24 mouse cellular contexts compared by ENCODE assay signal in the genomic region with DNA sequence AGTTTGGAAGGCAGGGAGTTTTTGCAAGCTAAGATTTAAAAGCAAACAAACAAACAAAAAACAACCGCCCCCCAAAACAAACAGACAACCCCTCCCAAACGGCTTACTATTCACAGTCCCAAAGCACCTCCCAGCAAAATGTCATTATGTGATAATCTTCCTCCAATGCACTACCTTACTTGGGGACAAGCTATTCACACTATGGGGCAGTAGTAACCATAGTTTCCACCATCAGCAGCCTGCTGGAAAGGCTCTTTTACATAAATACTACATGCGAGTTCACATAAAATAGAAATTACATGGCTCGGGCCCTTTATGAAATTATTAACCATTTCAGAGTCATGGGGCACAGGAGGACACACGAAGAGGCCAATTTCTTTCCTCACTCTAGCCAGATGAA.
A peak's percentile ranks its signal among the peaks of the same experiment; 100 is the strongest.
DNase-seq lines count a peak whose midpoint lies in the region; ATAC-seq and TF ChIP-seq lines count a peak whose summit lies in the region.
"Had no signal": no experiment of that assay in that cellular context is flagged by ENCODE, and none has a peak within 500 bp of the region (broad histone marks: within the 10 kb centered on the region; RNA-seq: fewer than 3 reads in every experiment).

No protein-coding gene starts in this region.

- peak overlapping the region; percentile 78 for H3K27ac ChIP-seq in forebrain, embryonic 12.5 days
- H3K27ac ChIP-seq in forebrain, postnatal 0 days (ENCODE audit: low read depth, low read length), result no peak overlapping the region
- peak overlapping the region; percentile 10; the same call in 1 of the 2 replicates for H3K27ac ChIP-seq in midbrain, embryonic 14.5 days (replicated peaks; ENCODE audit: low read depth, low read length)
- H3K27ac ChIP-seq in midbrain, embryonic 11.5 days (ENCODE audit: low read depth, low read length), result no peak overlapping the region
- H3K27ac ChIP-seq in hindbrain, embryonic 16.5 days (ENCODE audit: low read depth, low read length), result peak overlapping the region; percentile 31; the same call in 1 of the 2 replicates
- 0 out of 2 replicates have a peak overlapping the region, but pooled peaks have one; percentile 25 for H3K27ac ChIP-seq in neural tube, embryonic 15.5 days (replicated peaks)
- H3K27ac ChIP-seq: embryonic facial prominence, embryonic 13.5 days; heart, embryonic 10.5 days; limb, embryonic 12.5 days; neural tube, embryonic 12.5 days; stomach, embryonic 15.5 days had no signal

- no peaks in the 10 kb centered on the region for H3K9me3 ChIP-seq in forebrain, embryonic 12.5 days
- no peaks in the 10 kb centered on the region for H3K9me3 ChIP-seq in forebrain, postnatal 0 days (ENCODE audit: low read length)
- no peaks in the 10 kb centered on the region for H3K9me3 ChIP-seq in midbrain, embryonic 14.5 days (ENCODE audit: control insufficient read depth, low read length)
- no peaks in the 10 kb centered on the region for H3K9me3 ChIP-seq in midbrain, embryonic 11.5 days (ENCODE audit: control insufficient read depth, low read length)
- no peaks in the 10 kb centered on the region for H3K9me3 ChIP-seq in hindbrain, embryonic 16.5 days (ENCODE audit: control insufficient read depth, low read length)
- no peaks in the 10 kb centered on the region for H3K9me3 ChIP-seq in neural tube, embryonic 15.5 days (replicated peaks)
- H3K9me3 ChIP-seq: embryonic facial prominence, embryonic 13.5 days; heart, embryonic 10.5 days; limb, embryonic 12.5 days; neural tube, embryonic 12.5 days; stomach, embryonic 15.5 days had no signal

- DNase-seq in forebrain, postnatal 0 days, result no peak
- no peak for DNase-seq in midbrain, embryonic 14.5 days
- no peak for DNase-seq in midbrain, embryonic 11.5 days (ENCODE audit: low spot score, missing footprints)
- no peak for DNase-seq in left cerebral cortex, postnatal 36 days (ENCODE audit: low spot score in 2 of 2)
- DNase-seq: adrenal gland, postnatal 25 days; cerebellum, adult 11 months; cerebellum, postnatal 14 days; kidney, adult 9 months; kidney, postnatal 14 days; liver, postnatal 0 days; thymus, postnatal 25 days had no signal

- intact Hi-C loops in left cerebral cortex, postnatal 36 days (cut with DNase I), result no loop called here

- no peak for ATAC-seq in forebrain, embryonic 12.5 days (ENCODE audit: low FRiP score)
- no peak for ATAC-seq in forebrain, postnatal 0 days
- ATAC-seq in midbrain, embryonic 14.5 days (ENCODE audit: low FRiP score, low TSS enrichment), result no peak
- no peak for ATAC-seq in midbrain, embryonic 11.5 days (ENCODE audit: low FRiP score)
- no peak for ATAC-seq in hindbrain, embryonic 16.5 days
- no peak for ATAC-seq in neural tube, embryonic 15.5 days (ENCODE audit: low FRiP score)
- ATAC-seq in cerebellum, adult (ENCODE audit: insufficient number of reproducible peaks, low FRiP score, low TSS enrichment), result no peak
- ATAC-seq: intestine, embryonic 16.5 days; liver, postnatal 0 days; lung, postnatal 0 days had no signal

- peaks cover 36% of the 10 kb centered on the region for H3K36me3 ChIP-seq in forebrain, embryonic 12.5 days (replicated peaks)
- H3K36me3 ChIP-seq in forebrain, postnatal 0 days (ENCODE audit: insufficient read depth), result peaks cover 11% of the 10 kb centered on the region
- H3K36me3 ChIP-seq in midbrain, embryonic 14.5 days (ENCODE audit: control insufficient read depth, insufficient read depth, low read length), result peaks cover 57% of the 10 kb centered on the region
- H3K36me3 ChIP-seq in midbrain, embryonic 11.5 days (ENCODE audit: control insufficient read depth, insufficient read depth, low read length), result no peaks in the 10 kb centered on the region; the same call in 1 of the 2 replicates
- peaks cover 9% of the 10 kb centered on the region; the same call in 1 of the 2 replicates for H3K36me3 ChIP-seq in hindbrain, embryonic 16.5 days (ENCODE audit: control insufficient read depth, insufficient read depth, low read length)
- H3K36me3 ChIP-seq in neural tube, embryonic 15.5 days, result peaks cover 26% of the 10 kb centered on the region
- H3K36me3 ChIP-seq: embryonic facial prominence, embryonic 13.5 days; heart, embryonic 10.5 days; limb, embryonic 12.5 days; stomach, embryonic 15.5 days had no signal

- no peak overlapping the region for H3K4me3 ChIP-seq in forebrain, embryonic 12.5 days (replicated peaks)
- no peak overlapping the region for H3K4me3 ChIP-seq in forebrain, postnatal 0 days (ENCODE audit: low read depth, low read length)
- H3K4me3 ChIP-seq in midbrain, embryonic 14.5 days (replicated peaks; ENCODE audit: low read depth, low read length), result no peak overlapping the region
- no peak overlapping the region for H3K4me3 ChIP-seq in midbrain, embryonic 11.5 days (ENCODE audit: low read depth, low read length)
- no peak overlapping the region for H3K4me3 ChIP-seq in hindbrain, embryonic 16.5 days (ENCODE audit: low read length)
- no peak overlapping the region for H3K4me3 ChIP-seq in neural tube, embryonic 15.5 days (replicated peaks)
- H3K4me3 ChIP-seq: embryonic facial prominence, embryonic 13.5 days; erythroblast, embryonic 14.5 days; heart, embryonic 10.5 days; limb, embryonic 12.5 days; neural tube, embryonic 12.5 days; stomach, embryonic 15.5 days had no signal

- 62% methylated on average over 5 of the region's 5 CpGs for WGBS in forebrain, embryonic 12.5 days
- WGBS in forebrain, postnatal 0 days, result 46% methylated on average over 5 of the region's 5 CpGs
- WGBS in midbrain, embryonic 14.5 days, result 75% methylated on average over 5 of the region's 5 CpGs
- 73% methylated on average over 5 of the region's 5 CpGs for WGBS in midbrain, embryonic 11.5 days
- WGBS in hindbrain, embryonic 16.5 days, result 59% methylated on average over 5 of the region's 5 CpGs
- 49% methylated on average over 5 of the region's 5 CpGs for whole genome bisulfite sequencing in neural tube, embryonic 15.5 days

- peaks cover 34% of the 10 kb centered on the region for H3K4me1 ChIP-seq in forebrain, embryonic 12.5 days
- H3K4me1 ChIP-seq in forebrain, postnatal 0 days (ENCODE audit: insufficient read depth), result peaks cover 9% of the 10 kb centered on the region; the same call in 1 of the 2 replicates
- H3K4me1 ChIP-seq in midbrain, embryonic 14.5 days (ENCODE audit: control insufficient read depth, insufficient read depth, low read length), result no peaks in the 10 kb centered on the region; the same call in 1 of the 2 replicates
- H3K4me1 ChIP-seq in midbrain, embryonic 11.5 days (ENCODE audit: control insufficient read depth, insufficient read depth, low read length), result no peaks in the 10 kb centered on the region; the same call in 1 of the 2 replicates
- H3K4me1 ChIP-seq in hindbrain, embryonic 16.5 days (ENCODE audit: control insufficient read depth, insufficient read depth, low read depth, low read length), result peaks cover 3% of the 10 kb centered on the region; the same call in 1 of the 2 replicates
- H3K4me1 ChIP-seq in neural tube, embryonic 15.5 days, result peaks cover 14% of the 10 kb centered on the region; the same call in 1 of the 2 replicates
- H3K4me1 ChIP-seq: embryonic facial prominence, embryonic 13.5 days; stomach, embryonic 15.5 days had no signal

- TF ChIP-seq CTCF in forebrain, postnatal 0 days (IDR thresholded peaks at IDR 0.05; ENCODE audit: low read depth), result no peak

- H3K4me2 ChIP-seq in forebrain, embryonic 12.5 days, result no peak overlapping the region
- no peak overlapping the region for H3K4me2 ChIP-seq in forebrain, postnatal 0 days (ENCODE audit: low read depth)
- no peak overlapping the region for H3K4me2 ChIP-seq in midbrain, embryonic 14.5 days (ENCODE audit: low read length)
- no peak overlapping the region for H3K4me2 ChIP-seq in midbrain, embryonic 11.5 days
- H3K4me2 ChIP-seq in hindbrain, embryonic 16.5 days (ENCODE audit: low read length), result no peak overlapping the region
- no peak overlapping the region for H3K4me2 ChIP-seq in neural tube, embryonic 15.5 days
- H3K4me2 ChIP-seq: embryonic facial prominence, embryonic 13.5 days; limb, embryonic 12.5 days; liver, embryonic 11.5 days; neural tube, embryonic 12.5 days; stomach, embryonic 15.5 days had no signal

- H3K27me3 ChIP-seq in forebrain, embryonic 12.5 days, result no peaks in the 10 kb centered on the region
- H3K27me3 ChIP-seq in forebrain, postnatal 0 days (ENCODE audit: insufficient read depth, low read length), result no peaks in the 10 kb centered on the region
- no peaks in the 10 kb centered on the region for H3K27me3 ChIP-seq in midbrain, embryonic 14.5 days (ENCODE audit: control insufficient read depth, insufficient read depth, low read length)
- no peaks in the 10 kb centered on the region for H3K27me3 ChIP-seq in midbrain, embryonic 11.5 days (ENCODE audit: control insufficient read depth, insufficient read depth, low read length)
- no peaks in the 10 kb centered on the region for H3K27me3 ChIP-seq in hindbrain, embryonic 16.5 days (replicated peaks; ENCODE audit: control insufficient read depth, insufficient read depth, low read length)
- H3K27me3 ChIP-seq in neural tube, embryonic 15.5 days (replicated peaks), result no peaks in the 10 kb centered on the region
- H3K27me3 ChIP-seq: embryonic facial prominence, embryonic 13.5 days; limb, embryonic 12.5 days; neural tube, embryonic 12.5 days; stomach, embryonic 15.5 days had no signal

- no peak overlapping the region for H3K9ac ChIP-seq in forebrain, embryonic 12.5 days
- no peak overlapping the region for H3K9ac ChIP-seq in forebrain, postnatal 0 days
- no peak overlapping the region for H3K9ac ChIP-seq in midbrain, embryonic 14.5 days (replicated peaks; ENCODE audit: low read length)
- H3K9ac ChIP-seq in midbrain, embryonic 11.5 days (ENCODE audit: low read length), result no peak overlapping the region
- H3K9ac ChIP-seq in hindbrain, embryonic 16.5 days (ENCODE audit: low read depth, low read length), result no peak overlapping the region
- H3K9ac ChIP-seq in neural tube, embryonic 15.5 days (replicated peaks), result no peak overlapping the region
- H3K9ac ChIP-seq: embryonic facial prominence, embryonic 13.5 days; limb, embryonic 12.5 days; liver, postnatal 0 days; neural tube, embryonic 12.5 days; stomach, embryonic 15.5 days had no signal

Comparison
In these comparisons a context has a peak if more than half of its experiments do, and no peak if none do; other contexts are left out.
1. H3K27ac ChIP-seq: peak in forebrain, embryonic 12.5 days (single experiment), midbrain, embryonic 14.5 days (single experiment), hindbrain, embryonic 16.5 days (single experiment) and neural tube, embryonic 15.5 days (single experiment); none in forebrain, postnatal 0 days (single experiment) and midbrain, embryonic 11.5 days (single experiment).